Mouse (Mus musculus) urinary bladder, adult 18-20 months (tissue): ENCODE measurements at regions not wholly inside any gene's neighbourhood (a gene's known extent, or its start where the extent isn't known, plus 50 kb on each side); places are given as distances from the start of the nearest gene placed in this dataset.

Source experiments
- DNase-seq, 2 experiments: peaks; one replicate each; pipeline ENCODE4 v3.0.0; 2022; ENCODE audit warnings: low spot score in 2 of 2, mixed read lengths in 2 of 2

- DNase-seq, result no peak
These were observed 631.7 kb upstream of the Fam160b2 start for GRCm38 (mm10) chr14:71231223-71231815.

- DNase-seq, result no peak
These were observed 631.0 kb upstream of the Fam160b2 start for GRCm38 (mm10) chr14:71230484-71231188.

GRCm38 (mm10) chr14:71229955-71230354 lies 630.3 kb upstream of the Fam160b2 start:
- DNase-seq, result no peak

- DNase-seq, result no peak
These were observed 629.3 kb upstream of the Fam160b2 start for GRCm38 (mm10) chr14:71228894-71229446.

GRCm38 (mm10) chr14:71217041-71217440 lies 617.4 kb upstream of the Fam160b2 start:
- no peak for DNase-seq

GRCm38 (mm10) chr14:71211359-71211978 lies 611.8 kb upstream of the Fam160b2 start:
- no peak for DNase-seq

- DNase-seq, result no peak
These were observed 603.8 kb upstream of the Fam160b2 start for GRCm38 (mm10) chr14:71203459-71203858.

- DNase-seq, result no peak
These were observed 601.3 kb upstream of the Fam160b2 start for GRCm38 (mm10) chr14:71200917-71201316.

- no peak for DNase-seq
These were observed 599.7 kb upstream of the Fam160b2 start for GRCm38 (mm10) chr14:71199178-71199879.

GRCm38 (mm10) chr14:71194219-71194618 lies 594.6 kb upstream of the Fam160b2 start:
- DNase-seq, result no peak

- no peak for DNase-seq
These were observed 592.9 kb upstream of the Fam160b2 start for GRCm38 (mm10) chr14:71192486-71192885.

GRCm38 (mm10) chr14:71189360-71189759 lies 589.7 kb upstream of the Fam160b2 start:
- DNase-seq, result no peak

GRCm38 (mm10) chr14:71177341-71177740 lies 577.7 kb upstream of the Fam160b2 start:
- no peak for DNase-seq

- DNase-seq, result no peak
These were observed 574.5 kb upstream of the Fam160b2 start for GRCm38 (mm10) chr14:71174175-71174574.

- DNase-seq, result no peak
These were observed 559.9 kb upstream of the Fam160b2 start for GRCm38 (mm10) chr14:71159556-71159955.

GRCm38 (mm10) chr14:71142465-71142864 lies 542.8 kb upstream of the Fam160b2 start:
- DNase-seq, result no peak

GRCm38 (mm10) chr14:71129771-71130211 lies 530.2 kb upstream of the Fam160b2 start:
- DNase-seq, result no peak

GRCm38 (mm10) chr14:71128495-71128894 lies 528.9 kb upstream of the Fam160b2 start:
- DNase-seq, result no peak

GRCm38 (mm10) chr14:71118681-71119080 lies 519.0 kb upstream of the Fam160b2 start:
- DNase-seq, result no peak

- no peak for DNase-seq
These were observed 516.3 kb upstream of the Fam160b2 start for GRCm38 (mm10) chr14:71115798-71116432.

GRCm38 (mm10) chr14:71115095-71115797 lies 515.6 kb upstream of the Fam160b2 start:
- DNase-seq, result no peak
